Mouse (Mus musculus) regulatory T cell (primary cell): ENCODE results near the gene Caskin2.
"Not testable (repeated sequence)": the region's sequence is repeated elsewhere in the genome, so short reads cannot be mapped to it uniquely, and the experiment has no call there.

Experiments used
- in situ Hi-C: fragments of 300-600 bp; cut with MboI, MseI; formaldehyde crosslinking; loops from one replicate; pipeline ENCODE4 v1.15.1; 2025; ENCODE audit warnings: high pct_unique_total_duplicates

The Caskin2 gene

GRCm38 (mm10) chr11:115813507-115814296 lies at the start of gene Caskin2:
Caskin2 (minus strand) TSS chr11:115813639.
- in situ Hi-C loops: loop anchor here (5.0 kb wide), 2 partner anchors 86 to 191 kb away; no protein-coding TSS in a partner anchor

GRCm38 (mm10) chr11:115859143-115859945 lies 45.9 kb upstream of the Caskin2 start:
- in situ Hi-C loops: no loop called here

GRCm38 (mm10) chr11:115858354-115858753 lies 44.9 kb upstream of the Caskin2 start, which contains the start of gene Myo15b:
Myo15b (plus strand) TSS chr11:115858406.
- in situ Hi-C loops: no loop called here

- in situ Hi-C loops: no loop called here
Measured at GRCm38 (mm10) chr11:115857936-115858335, 44.5 kb upstream of the Caskin2 start.

GRCm38 (mm10) chr11:115857146-115857545 lies 43.7 kb upstream of the Caskin2 start:
- in situ Hi-C loops: not testable (repeated sequence)

- in situ Hi-C loops: loop anchor here (5.0 kb wide), 1 partner anchor 67 kb away; no protein-coding TSS in a partner anchor
Measured at GRCm38 (mm10) chr11:115854674-115855073, 41.2 kb upstream of the Caskin2 start.

GRCm38 (mm10) chr11:115845819-115846218 lies 32.4 kb upstream of the Caskin2 start:
- in situ Hi-C loops: no loop called here

GRCm38 (mm10) chr11:115844240-115844639 lies 30.8 kb upstream of the Caskin2 start:
- in situ Hi-C loops: no loop called here

GRCm38 (mm10) chr11:115843891-115844239 lies 30.4 kb upstream of the Caskin2 start:
- in situ Hi-C loops: no loop called here

GRCm38 (mm10) chr11:115843141-115843890 lies 29.9 kb upstream of the Caskin2 start:
- in situ Hi-C loops: no loop called here

- in situ Hi-C loops: no loop called here
Measured at GRCm38 (mm10) chr11:115841961-115842550, 28.6 kb upstream of the Caskin2 start.

- in situ Hi-C loops: no loop called here
Measured at GRCm38 (mm10) chr11:115841044-115841443, 27.6 kb upstream of the Caskin2 start.

GRCm38 (mm10) chr11:115839732-115840131 lies 26.3 kb upstream of the Caskin2 start:
- in situ Hi-C loops: no loop called here

GRCm38 (mm10) chr11:115838895-115839311 lies 25.5 kb upstream of the Caskin2 start:
- in situ Hi-C loops: no loop called here

- in situ Hi-C loops: no loop called here
Measured at GRCm38 (mm10) chr11:115837606-115838345, 24.3 kb upstream of the Caskin2 start.

- in situ Hi-C loops: no loop called here
Measured at GRCm38 (mm10) chr11:115836656-115837395, 23.4 kb upstream of the Caskin2 start.

GRCm38 (mm10) chr11:115834033-115834432 lies 20.6 kb upstream of the Caskin2 start:
- in situ Hi-C loops: no loop called here

- in situ Hi-C loops: no loop called here
Measured at GRCm38 (mm10) chr11:115833021-115833513, 19.6 kb upstream of the Caskin2 start.

GRCm38 (mm10) chr11:115832523-115832922 lies 19.1 kb upstream of the Caskin2 start:
- in situ Hi-C loops: no loop called here

GRCm38 (mm10) chr11:115832064-115832463 lies 18.6 kb upstream of the Caskin2 start:
- in situ Hi-C loops: no loop called here
